Mouse (Mus musculus): ENCODE results near the gene Col9a2.
A peak's percentile ranks its signal among the peaks of the same experiment; 100 is the strongest.

Col9a2 gene

DNA sequence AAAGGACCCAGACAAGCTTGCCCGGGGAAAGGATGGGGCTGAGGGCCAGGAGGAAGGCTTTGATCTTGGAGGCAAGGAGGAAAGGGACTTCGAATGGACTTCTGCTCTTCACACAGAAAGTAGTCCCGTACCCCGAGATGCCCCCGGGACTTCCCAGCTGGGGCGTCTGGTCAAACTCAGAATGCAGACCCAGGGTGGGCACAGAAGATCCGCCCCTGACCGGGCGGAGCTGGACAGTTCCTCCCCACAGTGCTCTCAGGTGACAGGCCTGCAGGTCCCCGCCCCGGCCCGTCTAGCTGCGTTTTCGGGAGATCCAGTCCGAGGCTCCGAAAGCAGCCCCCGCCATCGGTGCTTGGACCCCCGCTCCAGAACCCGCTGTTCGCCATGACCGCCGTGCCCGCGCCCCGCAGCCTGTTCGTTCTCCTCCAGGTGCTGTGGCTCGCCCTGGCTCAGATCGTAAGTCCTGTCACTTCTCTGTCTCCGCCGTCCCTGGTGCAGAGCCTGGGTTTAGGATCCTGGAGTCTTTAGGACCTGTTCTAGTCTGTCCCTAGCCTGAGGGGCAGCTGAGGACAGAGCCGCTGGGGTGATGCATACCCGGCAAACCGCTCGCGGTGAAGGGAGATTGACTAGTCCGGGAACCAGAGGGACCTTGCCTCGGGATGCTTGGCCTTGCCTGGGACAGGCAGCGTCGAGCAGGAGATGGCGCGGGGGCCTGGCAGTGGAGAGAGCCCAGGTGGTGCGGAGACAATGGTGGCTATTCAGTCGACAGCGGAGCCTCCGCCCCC is at the start of gene Col9a2:
Col9a2 (plus strand) TSS at position 55 of the 785 bp plus-strand sequence.
- no peak for DNase-seq

DNA sequence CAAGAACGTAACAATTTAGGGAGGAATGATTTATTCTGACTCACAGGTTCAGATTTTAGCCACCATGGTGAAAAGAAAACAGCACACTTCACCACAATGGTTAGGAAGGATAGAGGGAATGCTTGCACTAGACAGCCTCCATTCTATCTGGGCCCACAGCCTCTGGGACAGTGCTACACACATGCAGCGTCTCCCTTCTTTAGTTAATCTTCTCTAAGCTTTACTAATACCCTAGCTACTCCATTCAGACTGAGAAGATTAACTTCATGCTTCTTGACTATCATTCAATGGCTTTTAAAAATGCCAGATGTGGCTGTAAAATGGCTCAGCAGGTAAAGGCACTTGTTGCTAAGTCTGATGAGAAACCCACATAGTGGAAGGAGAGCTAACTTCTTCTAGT is 46.9 kb upstream of the Col9a2 start:
- DNase-seq: no peak

DNA sequence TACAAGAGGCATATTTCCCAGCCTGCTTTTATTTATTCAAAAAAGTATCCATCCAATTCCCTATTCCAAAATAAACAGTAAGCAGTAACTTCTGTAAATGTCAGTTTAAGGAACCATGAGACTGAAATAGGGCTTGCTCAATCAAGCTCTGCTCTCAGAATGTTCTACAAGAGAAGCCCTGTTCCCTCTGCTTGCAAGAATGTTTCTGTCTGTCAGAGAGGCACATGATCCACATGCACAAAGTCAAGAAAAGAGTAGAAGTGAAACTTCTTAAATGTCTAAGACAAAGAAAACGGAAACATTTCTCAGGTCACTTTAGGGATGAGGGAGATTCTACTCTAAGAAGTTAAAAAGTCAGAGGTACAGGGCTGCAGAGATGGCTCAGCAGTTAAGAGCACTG is 46.2 kb upstream of the Col9a2 start:
- DNase-seq: peak; percentile 68

DNA sequence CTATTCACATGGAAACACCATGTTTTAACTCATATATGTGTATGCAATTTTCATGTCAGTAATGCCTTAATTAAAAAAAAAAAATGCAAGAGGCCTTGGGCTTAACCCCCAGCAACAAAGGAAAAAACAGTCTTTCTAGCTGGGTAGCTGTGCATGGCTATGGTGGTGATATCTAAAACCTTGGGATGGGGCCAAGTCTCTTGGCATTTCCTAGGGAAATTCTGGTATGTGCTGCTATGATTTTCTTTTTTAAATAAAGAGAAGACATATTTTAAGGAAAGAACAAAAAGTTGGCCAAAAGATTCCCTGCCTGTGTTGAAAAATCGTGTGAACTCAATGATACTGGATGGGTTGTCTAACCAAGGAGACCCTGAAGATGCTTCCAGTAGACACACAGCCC is 43.3 kb upstream of the Col9a2 start:
- DNase-seq: no peak

DNA sequence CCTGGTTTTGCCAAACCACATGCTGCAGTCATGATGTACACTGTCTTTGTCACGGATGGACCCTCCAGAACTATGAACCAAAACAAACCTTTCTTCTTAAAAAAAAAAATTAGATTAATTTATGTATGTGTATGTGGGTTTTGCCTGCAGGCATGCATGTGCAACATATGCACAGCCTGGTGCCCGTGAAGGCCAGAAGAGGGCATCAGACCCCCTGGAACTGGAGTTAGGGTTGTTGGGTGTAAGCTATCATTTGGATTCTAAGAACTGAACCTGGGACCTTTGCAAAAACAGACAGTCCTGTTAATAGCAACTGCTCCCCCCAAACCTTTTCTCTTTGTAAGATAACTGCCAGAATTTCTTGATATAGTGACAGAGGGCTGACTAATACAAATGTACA is 38.1 kb upstream of the Col9a2 start:
- no peak for DNase-seq

DNA sequence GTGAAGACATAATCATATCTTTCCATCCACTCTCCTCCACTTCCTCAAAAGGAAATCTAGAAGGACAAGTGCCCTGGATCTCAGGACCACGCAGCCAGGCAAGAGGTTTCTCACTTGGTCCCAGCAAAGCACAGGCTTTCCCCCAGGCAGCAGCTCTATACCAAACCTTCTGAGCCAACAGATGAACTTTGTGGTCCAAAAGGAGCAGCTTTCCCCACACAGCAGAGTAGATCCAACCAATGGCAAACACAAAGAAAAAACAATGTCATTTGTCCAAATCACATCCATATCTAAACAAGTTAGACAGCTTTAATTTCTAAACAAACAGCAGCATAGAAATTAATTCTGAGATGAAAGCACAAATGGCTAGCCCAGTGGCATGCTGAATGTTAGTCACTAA is 37.5 kb upstream of the Col9a2 start:
- DNase-seq: no peak

DNA sequence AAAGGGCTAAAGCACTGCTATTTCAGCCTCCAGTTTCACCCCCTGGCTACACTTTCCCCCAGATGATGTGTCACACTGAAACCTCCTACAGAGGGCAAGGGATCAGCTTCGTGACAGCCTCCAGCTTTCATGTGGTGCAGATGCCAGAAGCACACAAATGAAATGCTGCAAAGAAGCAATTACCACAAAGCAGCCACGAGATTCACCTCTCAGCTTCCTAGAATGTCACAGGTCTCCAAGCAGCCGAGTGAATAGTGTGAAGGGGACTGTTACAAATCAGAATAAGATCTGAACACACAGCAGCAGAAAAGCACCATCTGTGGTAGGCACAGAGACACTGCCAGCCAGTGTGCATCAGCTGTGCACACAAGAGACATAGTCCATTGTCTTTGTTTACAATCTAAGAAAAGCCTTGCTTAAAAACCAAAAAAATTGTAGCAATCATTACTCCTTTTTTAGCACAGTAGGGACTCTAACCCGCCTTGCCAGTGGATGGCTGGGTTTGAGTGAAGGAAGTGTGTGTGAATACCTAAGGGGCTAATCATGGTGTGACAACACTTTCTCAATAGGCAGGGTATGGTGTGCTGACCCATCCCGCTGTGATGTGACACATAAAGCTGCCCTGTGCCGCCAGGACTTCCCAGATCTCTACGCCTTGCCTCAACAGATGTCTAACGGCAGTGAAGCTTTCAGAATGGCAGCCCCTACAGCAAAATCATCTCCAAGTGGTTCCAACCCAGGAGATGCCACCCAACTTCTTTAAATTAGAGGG is 36.6 kb upstream of the Col9a2 start:
- DNase-seq: peak; percentile 49

DNA sequence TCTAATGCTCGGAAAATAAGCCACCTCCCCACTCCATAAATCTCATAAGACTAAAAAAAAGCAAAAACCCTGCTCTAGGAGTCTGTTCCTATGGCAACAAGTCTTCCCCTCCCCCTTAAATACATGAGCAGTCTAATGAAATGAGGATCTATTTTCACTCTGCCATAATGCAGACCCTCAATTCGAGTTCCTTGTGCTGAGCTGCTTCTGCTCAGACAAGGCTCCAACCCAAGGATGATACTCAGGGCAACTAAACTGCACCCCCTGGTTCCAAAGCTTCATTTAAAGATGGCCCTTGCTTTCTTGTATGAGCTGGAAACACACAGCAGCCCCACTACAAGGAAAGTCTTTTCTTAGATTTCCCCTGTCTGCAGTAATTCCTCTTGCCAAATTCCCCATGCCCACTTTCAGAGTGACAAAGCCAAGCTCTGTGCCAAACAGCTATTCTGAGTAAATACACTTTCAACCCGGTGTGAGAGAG is 35.5 kb upstream of the Col9a2 start:
- DNase-seq: no peak

DNA sequence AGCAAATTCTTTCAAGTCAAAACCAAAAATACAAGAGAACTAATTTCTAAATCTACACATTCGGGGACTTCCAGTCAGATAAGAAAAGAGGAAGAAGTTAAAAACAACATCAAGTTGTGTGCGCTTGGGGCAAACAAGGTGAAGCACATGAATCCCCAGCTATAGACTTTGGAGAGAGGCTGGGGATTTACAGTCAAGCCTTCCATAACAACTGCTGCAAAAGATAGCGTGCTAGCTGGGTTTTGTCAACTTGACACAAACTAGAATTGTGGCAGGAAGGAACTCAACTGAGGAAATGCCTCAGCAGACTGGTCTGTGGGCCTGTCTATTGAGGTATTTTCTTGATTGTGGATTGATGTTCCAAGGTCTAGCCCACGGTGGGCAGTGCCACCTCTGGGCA is 34.5 kb upstream of the Col9a2 start:
- no peak for DNase-seq

DNA sequence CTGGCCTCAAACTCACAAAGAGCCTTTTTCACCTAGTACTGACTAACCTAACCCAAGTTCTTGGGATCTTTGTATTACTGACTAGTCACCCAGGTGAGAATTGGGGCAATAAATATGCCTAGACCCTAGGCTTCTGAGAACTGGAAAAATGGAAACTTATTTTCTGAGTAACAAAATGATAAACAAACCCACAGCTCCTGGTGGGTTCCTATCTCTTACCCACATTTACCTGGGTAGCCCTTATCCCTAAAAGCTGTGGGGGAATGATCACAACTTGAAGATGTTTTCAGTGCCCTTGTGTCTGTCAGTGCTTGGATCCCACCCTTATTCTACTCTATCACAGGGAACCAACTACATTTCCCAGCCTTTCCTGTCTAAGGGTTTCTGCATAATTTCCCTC is 32.2 kb upstream of the Col9a2 start:
- DNase-seq: no peak

DNA sequence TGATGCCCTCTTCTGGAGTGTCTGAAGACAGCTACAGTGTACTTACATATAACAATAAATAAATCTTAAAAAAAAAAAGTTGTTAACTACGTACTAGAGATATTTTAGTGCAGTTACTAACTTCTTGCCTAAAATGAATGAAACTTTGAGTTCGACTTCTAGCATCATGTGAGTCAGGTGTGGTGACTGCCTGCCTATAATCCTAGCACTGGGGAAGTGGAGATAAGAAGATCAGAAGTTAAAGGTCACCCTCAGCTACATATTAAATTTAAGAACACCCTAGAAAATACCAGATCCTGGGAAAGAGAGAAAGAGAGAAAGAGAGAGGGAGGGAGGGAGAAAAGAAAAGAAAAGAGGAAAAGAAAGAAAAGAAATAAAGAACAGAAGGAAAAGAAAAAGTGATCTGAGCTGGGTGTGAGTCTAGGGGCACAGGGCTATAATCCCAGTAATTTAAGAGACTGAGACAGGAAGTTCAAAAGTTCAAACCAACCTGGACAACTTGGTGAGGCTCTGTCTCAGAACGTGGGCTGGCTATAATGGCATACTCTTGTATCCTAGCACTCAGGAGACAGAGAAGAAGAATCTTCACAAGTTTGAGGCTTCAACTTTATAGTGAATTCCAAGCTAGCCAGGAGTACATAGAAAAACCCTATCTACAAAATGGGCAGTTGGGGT is 31.0 kb upstream of the Col9a2 start:
- no peak for DNase-seq

DNA sequence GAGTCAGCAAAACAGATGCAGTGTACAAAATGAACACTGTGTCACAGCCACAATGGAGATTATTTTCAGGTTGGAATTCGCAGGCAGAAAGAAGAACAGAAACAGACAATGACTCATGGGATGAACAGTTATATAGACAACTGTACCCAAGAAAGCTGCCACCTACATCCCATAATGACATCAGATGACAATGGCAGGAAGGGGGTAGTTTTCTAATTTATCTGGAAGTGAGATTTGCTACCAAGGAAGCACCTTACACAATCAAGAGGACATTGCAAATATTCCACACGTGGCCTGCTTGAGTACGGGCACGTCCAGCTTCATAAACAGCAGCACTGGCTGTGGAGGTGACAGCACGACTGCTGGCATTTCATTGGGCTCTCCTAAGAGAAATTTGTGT is 30.0 kb upstream of the Col9a2 start:
- DNase-seq: peak; percentile 51

DNA sequence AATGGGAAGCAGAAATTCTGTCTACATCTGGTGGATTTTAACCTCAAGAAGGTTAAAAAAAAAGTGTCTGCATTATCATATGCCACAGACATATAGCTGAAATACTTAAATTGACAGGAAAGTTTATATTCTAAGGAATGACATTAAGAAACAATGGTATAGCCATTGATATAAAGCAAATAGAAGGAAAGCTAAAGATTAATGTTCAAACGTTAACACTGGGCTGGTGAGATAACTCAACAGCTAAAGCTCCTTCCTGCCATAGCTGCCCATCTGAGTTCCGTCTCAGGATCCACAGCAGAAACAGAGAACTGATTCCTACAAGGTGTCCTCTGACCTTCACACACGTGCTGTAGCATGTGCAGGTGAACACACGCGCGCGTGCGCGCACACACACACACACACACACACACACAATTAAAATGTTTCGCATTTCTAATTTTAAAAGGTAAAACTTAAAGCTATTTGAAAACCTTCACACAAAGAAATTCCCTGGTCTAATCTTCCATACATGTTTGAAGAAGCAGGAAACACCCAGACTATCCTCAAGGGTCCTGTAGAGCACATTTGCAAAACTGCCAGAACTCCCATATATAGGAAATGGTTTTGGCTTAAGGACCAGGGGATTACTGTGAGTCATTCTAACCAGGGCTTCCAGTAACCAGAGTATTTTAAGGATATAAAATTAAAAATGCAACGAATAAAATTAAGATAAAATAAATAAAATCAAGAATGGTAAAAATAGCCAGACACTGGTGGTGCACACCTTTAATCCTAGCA is 28.2 kb upstream of the Col9a2 start:
- no peak for DNase-seq

DNA sequence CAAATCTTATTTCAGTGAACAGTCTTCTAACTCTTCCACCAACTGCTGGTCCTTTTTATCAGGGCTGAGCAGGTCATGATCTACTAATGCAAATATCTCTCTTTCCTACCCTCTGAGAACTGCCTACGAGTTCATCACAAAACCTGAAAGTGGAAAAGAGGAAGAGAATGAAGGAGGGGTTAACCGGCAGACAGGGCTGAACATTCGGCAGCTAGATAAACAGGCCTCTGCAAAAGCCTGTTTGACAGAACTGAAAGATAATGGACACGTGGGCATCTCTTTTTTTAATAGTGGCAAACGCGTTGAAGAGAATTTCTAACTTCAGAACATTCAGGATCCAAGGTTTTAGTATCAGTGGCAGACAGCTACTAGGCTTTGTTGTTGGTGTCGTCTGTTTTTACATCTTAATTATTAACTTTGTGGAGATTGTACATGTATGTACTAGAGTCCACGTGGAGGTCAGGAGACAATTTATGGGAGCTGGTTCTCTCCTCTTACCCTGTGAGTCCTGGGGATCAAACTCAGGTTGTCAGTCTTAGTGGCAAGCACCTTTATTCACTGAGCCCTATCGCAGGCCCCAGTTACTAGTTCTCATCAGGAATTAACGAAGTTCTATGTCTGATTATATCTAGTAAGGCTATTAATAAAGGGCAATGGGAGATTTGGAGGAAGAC is 24.5 kb upstream of the Col9a2 start:
- no peak for DNase-seq

DNA sequence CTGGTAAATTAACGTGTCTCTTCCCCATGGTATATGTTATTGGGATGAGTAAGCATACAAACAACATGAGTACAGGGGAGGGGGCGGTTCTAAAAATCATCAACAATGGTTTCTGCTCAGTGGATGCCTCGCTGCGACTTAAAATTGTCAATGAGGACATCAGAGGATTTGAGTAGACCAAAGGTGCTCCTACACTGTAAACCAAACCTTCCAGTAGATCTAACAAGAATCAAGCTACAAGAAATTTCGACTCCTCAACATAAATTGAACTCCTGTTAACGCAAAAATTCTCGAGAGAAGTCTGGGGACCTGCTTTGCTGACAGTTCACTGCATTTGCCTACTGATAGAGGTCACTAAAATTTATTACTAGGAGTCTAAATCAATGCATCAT is 23.9 kb upstream of the Col9a2 start:
- DNase-seq: no peak

DNA sequence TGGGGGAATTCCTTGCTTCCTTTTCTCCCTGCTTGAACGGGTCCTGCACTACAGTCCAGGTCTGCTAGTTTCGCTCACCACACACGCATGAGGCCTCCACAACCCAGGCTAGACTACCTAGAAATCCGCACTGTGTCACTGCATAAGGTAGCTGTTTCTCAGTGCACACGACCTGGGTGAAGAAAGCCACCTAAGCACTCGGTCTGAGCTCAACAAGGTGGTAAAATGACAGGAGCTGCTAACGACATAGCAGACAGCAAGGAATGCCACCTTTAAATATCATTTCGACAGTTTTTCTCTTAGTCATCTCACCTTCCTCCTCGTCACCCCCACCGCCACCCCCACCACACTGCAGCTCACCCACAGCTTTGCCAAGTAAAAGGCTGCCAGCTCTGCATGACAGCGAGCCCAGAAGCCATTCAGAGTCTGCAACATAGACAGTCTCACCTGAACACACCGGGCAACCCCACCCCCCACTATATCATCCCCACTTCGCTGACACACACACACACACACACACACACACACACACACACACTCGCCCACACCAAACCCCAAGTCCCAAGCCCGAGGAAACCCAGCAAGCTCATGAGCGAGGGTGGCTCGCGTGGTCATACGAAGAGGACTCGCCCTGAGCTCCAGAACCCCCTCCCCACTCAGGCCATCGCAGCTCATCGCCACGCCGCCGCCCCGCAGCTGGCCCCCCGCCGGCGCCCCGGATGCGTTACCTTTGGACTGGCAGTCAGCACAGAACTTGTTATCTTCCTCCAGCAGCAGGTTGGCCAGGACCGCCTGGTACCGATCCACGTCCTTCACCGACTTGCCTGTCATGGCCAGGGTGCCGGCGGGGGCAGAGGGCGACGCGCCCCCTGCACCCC is 22.9 kb upstream of the Col9a2 start:
- DNase-seq: peak; percentile 34

DNA sequence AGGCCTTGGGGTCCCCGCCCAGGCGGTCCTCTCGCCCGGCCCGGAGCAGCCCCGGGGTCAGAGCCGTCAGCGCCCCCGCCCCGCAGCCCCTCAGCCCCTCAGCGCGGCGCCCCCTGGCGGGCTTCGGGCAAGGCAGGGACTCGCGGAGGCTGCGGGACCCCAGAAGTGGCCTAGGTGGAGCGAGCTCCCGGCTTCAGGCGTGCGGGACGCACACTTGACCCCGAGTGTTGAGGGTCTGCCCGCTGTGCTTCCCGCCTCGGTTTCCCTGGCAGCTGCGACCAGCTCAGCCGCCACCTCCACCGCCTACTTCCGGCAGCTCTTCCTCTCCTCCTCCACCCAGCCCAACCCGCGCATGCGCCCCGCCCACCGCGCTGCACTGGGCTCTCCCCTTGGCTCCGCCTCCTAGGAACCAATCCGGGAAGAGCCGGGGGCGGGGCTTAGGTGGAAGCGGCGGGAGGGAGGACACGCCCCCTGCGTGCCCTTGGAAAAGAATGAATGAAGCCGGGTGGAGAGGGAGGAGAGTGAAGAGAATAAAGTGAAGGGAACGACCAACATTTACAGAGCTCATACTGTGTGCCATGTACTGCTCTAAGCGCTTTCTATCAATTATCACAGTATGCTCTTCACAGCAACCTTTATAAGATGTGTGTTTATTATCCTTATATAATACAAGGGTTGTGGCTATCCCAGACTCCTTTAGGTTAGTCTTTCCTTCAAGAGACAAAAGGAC is 22.1 kb upstream of the Col9a2 start, which contains the start of gene Smap2:
Smap2 (minus strand) TSS at position 320 of the 730 bp plus-strand sequence.
- peak; percentile 99 for DNase-seq

DNA sequence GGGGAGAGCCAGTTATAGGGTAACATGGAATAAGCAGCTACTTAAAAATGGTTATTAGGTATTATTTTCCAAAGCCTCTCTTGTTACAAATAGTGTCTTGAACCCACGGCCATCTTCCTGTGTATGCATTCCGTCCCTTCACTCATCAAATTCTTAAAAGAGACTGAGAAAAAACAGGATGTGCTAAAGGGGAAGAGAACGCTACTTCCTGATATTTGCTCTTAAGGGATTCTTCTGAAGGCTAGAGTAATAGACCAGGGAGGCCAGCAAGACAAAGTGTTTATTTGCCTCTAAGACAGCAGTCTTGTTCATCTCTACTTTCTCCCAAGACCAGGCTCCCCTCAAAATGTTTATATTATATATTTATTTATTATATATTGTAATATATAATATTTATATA is 20.9 kb upstream of the Col9a2 start:
- no peak for DNase-seq

DNA sequence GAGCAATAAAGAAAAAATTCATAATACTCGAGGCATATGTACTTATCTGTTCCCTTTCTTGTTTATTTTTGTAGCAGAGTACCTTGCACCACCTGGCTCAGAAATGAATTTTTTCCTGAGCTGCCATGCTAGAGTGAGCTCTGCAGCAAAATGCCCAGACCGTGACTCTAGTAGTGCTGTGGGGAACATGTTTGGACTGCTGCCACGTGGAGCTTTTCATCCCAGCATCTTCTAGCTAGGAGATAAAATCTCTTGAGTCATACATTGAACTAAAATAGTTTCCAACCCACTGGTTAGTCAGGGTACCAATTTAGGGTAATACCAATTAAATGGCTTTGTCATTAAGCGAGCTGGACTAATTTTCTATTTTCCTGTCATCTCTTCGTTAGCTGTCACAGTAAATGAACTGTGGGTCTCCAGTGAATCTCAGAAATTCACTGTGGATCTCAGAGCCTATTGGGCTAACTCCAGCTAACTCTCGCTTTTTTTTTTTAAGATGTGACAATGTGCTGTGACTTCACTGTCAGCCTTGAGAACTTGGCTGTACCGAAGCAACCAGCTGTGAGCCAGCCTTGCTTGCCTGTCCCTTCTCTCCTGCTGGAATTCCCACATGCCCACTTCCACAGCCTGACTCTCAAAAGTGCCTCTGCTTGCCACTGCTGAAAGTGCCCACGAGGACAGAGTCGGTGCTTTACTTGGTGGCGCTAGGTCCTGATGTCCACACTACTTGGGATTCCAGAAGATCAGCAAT is 19.0 kb upstream of the Col9a2 start:
- DNase-seq: no peak

DNA sequence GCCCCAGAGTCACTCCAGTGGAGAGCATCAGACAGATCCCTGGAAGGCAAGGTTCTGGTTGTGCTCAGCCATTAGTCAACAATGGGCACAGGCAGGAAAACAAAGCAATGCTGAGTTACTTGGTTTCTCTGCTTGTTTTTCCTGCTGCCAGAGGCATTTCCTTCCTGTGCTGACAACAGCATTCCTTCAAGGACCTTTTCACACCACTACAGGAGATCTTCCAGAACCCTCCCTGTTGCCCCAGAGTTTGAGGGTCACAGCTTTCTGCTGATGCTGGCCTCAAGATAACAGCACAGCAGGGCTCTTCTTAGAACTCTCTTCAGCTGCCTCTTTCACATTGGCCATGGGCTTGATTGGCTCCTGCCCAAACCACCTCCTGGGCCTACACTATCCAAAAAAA is 17.3 kb upstream of the Col9a2 start:
- DNase-seq: no peak

All from lung, postnatal 36 days (tissue).